Mouse (Mus musculus) liver, postnatal 0 days (tissue): ENCODE measurements at regions not wholly inside any gene's neighbourhood (a gene's known extent, or its start where the extent isn't known, plus 50 kb on each side); places are given as distances from the start of the nearest gene placed in this dataset.

Experiments
- ATAC-seq: fragments of 200-750 bp; cut with Nextera tagmentation; 2 replicates; pipeline ENCODE4 v1.8.0; 2017; ENCODE audit warnings: mild to moderate bottlenecking, moderate library complexity
- DNase-seq: peaks from one replicate; pipeline ENCODE4 v3.0.0-alpha.2; 2016
- H3K27ac ChIP-seq: fragments of 300-500 bp; sonication (generic); 2 replicates; pipeline ENCODE4 v1.5.1; 2014; ENCODE audit warnings: antibody characterized with exemption, moderate library complexity, mild to moderate bottlenecking, low read depth
- H3K27me3 ChIP-seq: fragments of 300-500 bp; sonication (generic); 2 replicates; pipeline ENCODE4 v1.6.1; 2014; ENCODE audit warnings: low read length, control low read depth, mixed read lengths; ENCODE audit not compliant: insufficient read depth
- H3K36me3 ChIP-seq: fragments of 300-500 bp; sonication (generic); replicated peaks from 2 replicates; pipeline ENCODE4 v1.6.1; 2014; ENCODE audit warnings: mild to moderate bottlenecking, control low read depth, low read length, moderate library complexity, mixed read lengths; ENCODE audit not compliant: insufficient read depth
- H3K4me1 ChIP-seq: fragments of 300-500 bp; sonication (generic); 2 replicates; pipeline ENCODE4 v1.6.1; 2014; ENCODE audit warnings: antibody characterized with exemption, mild to moderate bottlenecking, control low read depth; ENCODE audit not compliant: insufficient read depth
- H3K4me2 ChIP-seq: fragments of 300-500 bp; sonication (generic); 2 replicates; pipeline ENCODE4 v1.6.1; 2014; ENCODE audit warnings: low read depth, mild to moderate bottlenecking, low read length, moderate library complexity, mixed read lengths
- H3K4me3 ChIP-seq: fragments of 300-500 bp; sonication (generic); 2 replicates; pipeline ENCODE4 v1.5.1; 2014; ENCODE audit warnings: low read depth, low read length
- H3K9ac ChIP-seq: fragments of 300-500 bp; sonication (generic); replicated peaks from 2 replicates; pipeline ENCODE4 v1.6.1; 2014; ENCODE audit warnings: mild to moderate bottlenecking, moderate library complexity
- H3K9me3 ChIP-seq: fragments of 300-500 bp; sonication (generic); 2 replicates; pipeline ENCODE4 v1.6.1; 2016; ENCODE audit warnings: mild to moderate bottlenecking, control low read depth, low read length, mixed read lengths
- CTCF ChIP-seq: sonication (generic); IDR thresholded peaks from 2 replicates; pipeline ENCODE4 v1.5.1; 2016; ENCODE audit warnings: antibody characterized with exemption, low read depth
- EP300 ChIP-seq: IDR thresholded peaks from 2 replicates; pipeline ENCODE4 v1.6.1; 2016; ENCODE audit warnings: antibody characterized with exemption, low read depth, mild to moderate bottlenecking
- WGBS: fragments of 180-500 bp; shearing (Covaris S2); extraction: QIAGEN DNeasy Blood & Tissue Kit; methylation state at CpG from one replicate; pipeline ENCODE4 v1.1.7; 2014; ENCODE audit not compliant: insufficient replicate concordance; 5-methylcytosine and 5-hydroxymethylcytosine counted together

GRCm38 (mm10) chr1:158192841-158193551 lies 163.1 kb downstream of the Brinp2 start:
- no peaks in the 10 kb centered on the region for H3K9me3 ChIP-seq
- DNase-seq, result no peak
- no peak overlapping the region for H3K4me2 ChIP-seq
- no peaks in the 10 kb centered on the region for H3K27me3 ChIP-seq
- ATAC-seq, result no peak
- H3K4me1 ChIP-seq, result no peaks in the 10 kb centered on the region
- H3K9ac ChIP-seq, result no peak overlapping the region
- TF ChIP-seq CTCF (no peak), EP300 (no peak)
- no peaks in the 10 kb centered on the region for H3K36me3 ChIP-seq
- 63% methylated on average over 12 of the region's 12 CpGs for WGBS
- H3K4me3 ChIP-seq, result no peak overlapping the region
- no peak overlapping the region for H3K27ac ChIP-seq

DNA sequence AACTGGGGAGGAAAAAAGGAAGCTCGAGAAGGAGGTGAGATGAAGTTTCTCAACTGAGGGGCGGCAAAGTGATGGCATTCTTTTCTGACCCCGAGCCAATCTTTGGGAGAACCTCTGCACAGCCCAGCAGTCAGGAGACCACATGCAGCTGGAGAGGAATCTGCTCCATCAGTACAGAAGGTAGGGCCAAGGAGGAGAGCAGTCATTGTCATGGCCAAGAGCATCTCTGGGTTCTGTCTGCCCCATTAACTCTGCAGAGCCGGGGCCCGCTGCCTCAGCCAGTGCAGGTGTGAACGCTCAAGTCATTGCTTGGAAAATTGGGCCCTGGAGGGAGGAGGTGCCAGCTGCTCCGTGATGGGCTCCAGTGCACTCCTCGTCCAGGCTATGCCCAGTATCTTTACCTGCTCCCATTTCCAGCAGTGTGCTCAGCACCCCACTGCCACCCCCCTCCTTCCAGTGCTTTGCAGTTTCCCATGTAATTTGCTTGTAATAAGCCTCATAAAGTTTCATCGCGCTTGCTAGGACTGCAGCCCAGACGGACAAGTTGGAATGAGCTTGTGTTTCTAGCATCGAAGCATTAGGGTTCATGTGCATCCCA lies 162.1 kb downstream of the Brinp2 start:
- TF ChIP-seq CTCF, result no peak
- H3K9ac ChIP-seq, result no peak overlapping the region
- no peak overlapping the region for H3K27ac ChIP-seq
- no peaks in the 10 kb centered on the region for H3K36me3 ChIP-seq
- no peaks in the 10 kb centered on the region for H3K27me3 ChIP-seq
- no peaks in the 10 kb centered on the region for H3K9me3 ChIP-seq
- no peaks in the 10 kb centered on the region for H3K4me1 ChIP-seq
- H3K4me3 ChIP-seq, result no peak overlapping the region
- 61% methylated on average over 12 of the region's 12 CpGs for WGBS
- ATAC-seq (no peak), DNase-seq (no peak)
- H3K4me2 ChIP-seq, result no peak overlapping the region
